Mouse (Mus musculus) ovary, postnatal 36 days (tissue): ENCODE results near the gene Arid1a.

Experiments
- DNase-seq: peaks from one replicate; pipeline ENCODE4 v3.0.0; 2022; ENCODE audit warnings: low spot score, mixed read lengths

The Arid1a gene

DNA sequence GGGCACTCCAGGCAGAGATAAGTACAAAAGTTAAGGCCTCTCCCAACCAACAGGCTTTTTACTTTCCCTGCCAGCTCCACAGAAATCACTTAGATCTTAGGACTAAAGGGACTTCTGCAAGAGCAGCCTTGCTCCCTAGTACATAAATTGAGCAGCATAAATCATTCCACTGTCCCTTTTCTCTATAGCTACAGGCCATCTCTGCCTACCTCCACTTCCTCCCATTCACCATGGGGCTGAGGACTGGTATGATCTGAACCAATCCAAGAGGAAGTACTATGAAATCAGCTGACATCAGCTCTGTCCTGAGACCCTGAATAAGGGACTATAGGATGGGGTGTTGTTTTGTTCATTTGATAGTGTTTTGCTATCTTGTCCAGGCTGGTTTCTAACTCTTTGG lies 26.4 kb downstream of the Arid1a start:
- DNase-seq: no peak

DNA sequence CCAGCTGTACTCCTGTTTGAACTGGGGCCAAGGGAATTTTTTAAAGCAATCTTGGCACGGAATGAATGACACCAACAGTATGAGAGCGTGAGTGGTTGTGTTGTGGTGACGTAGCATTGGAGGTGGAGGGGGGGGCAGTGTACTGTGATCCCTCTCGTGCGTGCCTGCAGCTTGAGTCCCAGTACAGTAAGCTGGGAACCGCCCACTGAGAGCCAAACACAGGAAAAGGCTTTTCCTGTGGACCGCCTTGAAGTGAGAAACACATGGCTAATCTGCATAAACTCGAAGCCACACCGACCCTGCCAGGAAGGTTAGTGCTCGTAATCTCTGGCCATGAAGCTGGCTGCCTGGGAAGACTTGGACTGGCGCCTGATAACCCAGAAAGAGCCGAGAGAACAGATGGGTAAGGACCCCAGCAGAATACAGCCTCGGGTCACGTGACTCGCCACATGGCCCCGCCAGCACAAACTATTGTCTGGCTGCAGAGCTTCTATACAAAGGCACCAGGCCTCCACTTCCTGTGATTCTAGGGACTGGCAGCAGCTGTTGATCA lies 27.0 kb downstream of the Arid1a start:
- peak; percentile 81 for DNase-seq

- DNase-seq: no peak
Observed at GRCm38 (mm10) chr4:133729007-133729406, 27.6 kb downstream of the Arid1a start.

DNA sequence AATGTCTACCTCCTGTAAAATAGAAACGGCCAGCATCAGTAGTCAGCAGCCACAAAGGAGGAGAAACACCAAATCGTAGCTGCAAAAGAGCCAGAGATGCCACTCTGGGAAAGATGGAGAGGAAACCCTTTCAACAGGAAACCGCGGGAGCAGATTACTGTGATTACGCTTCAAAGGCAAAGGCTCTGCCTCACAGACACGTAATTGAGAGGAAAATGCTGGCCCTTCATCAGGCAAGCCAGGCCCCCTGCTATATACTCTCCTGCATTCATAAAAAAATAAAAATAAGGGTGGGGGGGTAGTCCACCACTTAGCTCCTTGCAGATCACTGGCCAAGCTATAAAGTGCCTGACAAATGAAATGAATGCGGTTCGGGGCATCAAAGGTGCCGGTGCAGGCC lies 28.3 kb downstream of the Arid1a start:
- no peak for DNase-seq

- DNase-seq: no peak
Observed at GRCm38 (mm10) chr4:133725706-133726105, 30.9 kb downstream of the Arid1a start.

- DNase-seq: no peak
Observed at GRCm38 (mm10) chr4:133719791-133720190, 36.8 kb downstream of the Arid1a start.

- no peak for DNase-seq
Observed at GRCm38 (mm10) chr4:133712755-133713154, 43.8 kb downstream of the Arid1a start.

DNA sequence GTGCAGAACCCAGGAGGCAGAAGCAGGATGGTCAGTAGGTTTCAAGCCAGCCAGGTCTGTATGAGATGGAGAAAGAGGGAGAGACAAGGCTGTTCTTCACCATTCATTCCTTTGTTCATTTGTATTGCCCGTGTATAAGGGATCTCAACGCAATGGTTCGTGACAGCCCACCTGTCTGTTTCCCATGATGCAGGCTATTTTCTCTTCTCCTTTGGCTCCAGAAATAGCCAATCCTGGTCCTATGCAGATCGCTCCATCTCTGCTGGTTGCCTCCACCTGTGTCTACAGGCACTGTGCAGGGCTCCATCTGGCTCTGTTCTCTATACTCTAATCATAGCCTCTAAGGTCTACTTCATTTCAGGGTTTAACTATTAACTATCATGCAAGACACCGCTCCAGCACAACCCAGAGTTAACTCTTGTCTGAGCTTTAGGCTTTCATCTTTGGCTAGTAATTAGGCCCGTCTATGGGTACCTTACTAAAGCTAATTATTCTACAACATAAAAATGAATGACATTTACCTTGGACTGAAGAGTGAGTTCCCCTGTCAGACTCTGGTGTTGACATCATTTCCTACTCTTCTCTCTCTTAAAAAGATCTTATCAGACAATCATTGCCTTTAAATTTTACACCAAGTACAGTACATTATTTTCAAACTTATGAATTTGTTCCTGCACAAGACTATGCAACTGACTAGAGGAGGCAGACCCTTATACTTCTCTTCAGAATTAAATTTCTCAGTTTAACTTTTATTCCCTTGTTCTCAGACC lies 45.1 kb downstream of the Arid1a start:
- no peak for DNase-seq

- no peak for DNase-seq
Observed at GRCm38 (mm10) chr4:133709395-133709794, 47.2 kb downstream of the Arid1a start.

- DNase-seq: no peak
Observed at GRCm38 (mm10) chr4:133707464-133707863, 49.1 kb downstream of the Arid1a start.

DNA sequence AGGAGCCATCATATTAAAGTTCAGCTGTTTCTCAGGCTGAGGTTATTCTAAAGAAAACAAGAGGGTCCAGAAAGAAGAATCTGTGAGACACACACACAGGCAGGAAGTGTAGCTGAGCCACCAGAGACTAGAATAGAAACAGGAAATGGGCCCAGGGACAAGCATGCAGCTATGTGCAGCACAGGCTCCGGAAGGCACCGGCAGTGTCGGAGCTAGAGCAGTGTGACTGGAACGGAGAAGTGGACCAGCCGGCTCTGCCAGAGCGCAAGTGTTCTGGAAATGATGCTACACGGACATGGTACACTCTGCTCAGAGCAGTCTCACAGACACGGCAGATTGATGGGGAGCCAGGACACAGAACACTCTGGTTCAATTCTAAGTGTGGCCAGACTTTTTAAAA lies 49.6 kb downstream of the Arid1a start:
- peak; percentile 20 for DNase-seq

GRCm38 (mm10) chr4:133705062-133705461 lies 51.5 kb downstream of the Arid1a start:
- DNase-seq: no peak

GRCm38 (mm10) chr4:133700905-133701368 lies 55.6 kb downstream of the Arid1a start:
- DNase-seq: peak; percentile 47

- no peak for DNase-seq
Observed at GRCm38 (mm10) chr4:133695363-133695762, 61.2 kb downstream of the Arid1a start.

DNA sequence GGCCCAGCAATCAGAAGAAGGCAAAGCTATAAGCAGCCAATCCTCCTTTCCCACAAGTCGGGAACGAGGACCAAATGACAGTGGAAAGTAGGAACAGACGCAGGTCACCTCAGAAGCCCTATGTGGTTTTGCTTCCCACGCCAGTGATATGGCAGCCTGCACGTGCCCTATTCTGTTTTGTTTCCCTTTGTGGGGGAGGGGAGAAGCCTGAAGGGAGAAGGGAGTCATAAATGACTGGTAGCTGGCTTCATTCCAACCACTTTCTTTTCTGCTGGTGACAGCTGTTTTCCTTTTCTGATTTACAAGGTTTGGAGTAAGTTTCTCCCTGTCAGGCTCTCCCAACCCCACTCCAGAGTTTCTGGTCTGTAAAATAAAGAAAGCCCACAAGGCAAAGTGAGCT lies 66.3 kb downstream of the Arid1a start:
- no peak for DNase-seq

GRCm38 (mm10) chr4:133688417-133689067 lies 68.0 kb downstream of the Arid1a start:
- no peak for DNase-seq

GRCm38 (mm10) chr4:133687126-133687525 lies 69.4 kb downstream of the Arid1a start:
- DNase-seq: no peak

- no peak for DNase-seq
Observed at GRCm38 (mm10) chr4:133686512-133686911, 70.1 kb downstream of the Arid1a start.

GRCm38 (mm10) chr4:133680206-133680786 lies 76.3 kb downstream of the Arid1a start:
- DNase-seq: no peak

- DNase-seq: no peak
Observed at GRCm38 (mm10) chr4:133679629-133680028, 76.9 kb downstream of the Arid1a start.

DNA sequence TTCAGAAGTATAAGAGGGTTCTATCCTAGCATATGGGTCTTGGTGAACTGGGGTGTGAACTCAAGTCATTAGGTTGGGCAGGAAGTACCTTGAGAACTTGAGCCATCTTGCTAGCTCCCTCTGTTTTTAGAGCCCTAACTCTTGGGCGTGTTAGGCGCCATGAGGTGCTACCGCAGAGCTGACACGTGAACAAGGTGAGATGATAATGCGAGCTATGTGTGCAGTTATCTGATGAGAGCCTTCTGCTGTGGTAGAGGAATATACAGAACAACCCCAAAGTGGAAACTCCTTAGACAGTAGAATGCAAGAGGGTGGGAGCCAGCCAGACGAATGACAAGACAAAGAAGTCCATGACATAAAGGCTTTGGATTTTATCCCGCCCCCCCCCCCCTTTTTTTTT lies 79.3 kb downstream of the Arid1a start:
- no peak for DNase-seq

GRCm38 (mm10) chr4:133676189-133676588 lies 80.4 kb downstream of the Arid1a start:
- no peak for DNase-seq

- peak; percentile 66 for DNase-seq
Observed at GRCm38 (mm10) chr4:133675594-133676016, 81.0 kb downstream of the Arid1a start.
